Mouse (Mus musculus): ENCODE measurements around the gene Grb10. TPM values are rescaled to one million over a fixed set of nuclear protein-coding genes. Genes with fewer than 3 reads are reported as not detected.

The Grb10 gene
- polyA plus RNA-seq, 1 experiment: 0.31 TPM

DNA sequence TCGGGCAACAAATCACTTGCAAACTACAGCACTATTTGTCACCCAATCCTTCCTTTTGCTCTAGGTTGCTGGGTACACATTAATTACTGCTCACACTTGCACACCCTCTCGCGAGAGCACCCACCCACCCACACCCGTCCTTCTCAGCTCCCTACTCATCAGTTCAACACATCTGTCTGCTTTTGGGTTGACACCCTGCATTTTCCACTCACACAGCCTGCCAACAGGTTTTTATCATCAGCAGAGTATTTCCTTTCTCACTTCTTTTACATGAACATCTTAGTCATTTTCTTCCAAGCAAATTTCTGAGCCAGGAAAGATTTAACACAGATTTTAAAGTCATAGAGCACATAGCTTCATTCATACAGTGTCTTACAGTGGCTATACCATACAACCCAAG lies 48.6 kb downstream of the Grb10 start:
- no peaks in the 10 kb centered on the region for H3K27me3 ChIP-seq (ENCODE audit: control insufficient read depth)
- TF ChIP-seq TAL1 (IDR thresholded peaks at IDR 0.05; ENCODE audit: low read length) (no peak), GATA1 (IDR thresholded peaks at IDR 0.05; ENCODE audit: low read length) (no peak)
- H3K36me3 ChIP-seq (ENCODE audit: control insufficient read depth): no peaks in the 10 kb centered on the region; the same call in 1 of the 2 replicates
- H3K4me3 ChIP-seq (replicated peaks): no peak overlapping the region
- H3K9me3 ChIP-seq (ENCODE audit: control insufficient read depth, low read length): no peaks in the 10 kb centered on the region
- no peaks in the 10 kb centered on the region for H3K4me1 ChIP-seq (ENCODE audit: control insufficient read depth)

DNA sequence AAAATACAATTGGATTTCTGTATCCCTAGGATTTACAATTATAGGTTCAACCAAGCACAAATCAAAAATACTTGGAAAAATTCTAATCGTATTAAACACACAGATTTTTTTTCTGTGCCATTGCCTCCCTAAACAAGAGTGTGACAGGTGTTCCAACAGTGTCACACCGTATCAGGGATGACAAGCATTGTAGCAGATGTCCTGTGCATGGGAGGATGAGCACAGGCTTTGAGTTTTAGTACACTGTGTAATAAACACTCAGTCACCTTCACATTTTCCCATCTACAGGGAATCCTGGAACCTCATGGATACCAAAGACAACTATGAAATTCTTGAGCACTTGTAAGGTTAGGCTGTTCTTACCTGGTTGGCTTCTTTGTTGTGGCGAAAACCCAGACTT lies 51.2 kb downstream of the Grb10 start:
- Histone ChIP-seq H3K36me3 (ENCODE audit: control insufficient read depth) (peaks cover 4% of the 10 kb centered on the region), H3K9me3 (ENCODE audit: control insufficient read depth, low read length) (no peaks in the 10 kb centered on the region), H3K4me1 (ENCODE audit: control insufficient read depth) (no peaks in the 10 kb centered on the region), H3K27me3 (ENCODE audit: control insufficient read depth) (no peaks in the 10 kb centered on the region), H3K4me3 (replicated peaks) (no peak overlapping the region)
- TF ChIP-seq GATA1 (IDR thresholded peaks at IDR 0.05; ENCODE audit: low read length) (no peak), TAL1 (IDR thresholded peaks at IDR 0.05; ENCODE audit: low read length) (no peak)

DNA sequence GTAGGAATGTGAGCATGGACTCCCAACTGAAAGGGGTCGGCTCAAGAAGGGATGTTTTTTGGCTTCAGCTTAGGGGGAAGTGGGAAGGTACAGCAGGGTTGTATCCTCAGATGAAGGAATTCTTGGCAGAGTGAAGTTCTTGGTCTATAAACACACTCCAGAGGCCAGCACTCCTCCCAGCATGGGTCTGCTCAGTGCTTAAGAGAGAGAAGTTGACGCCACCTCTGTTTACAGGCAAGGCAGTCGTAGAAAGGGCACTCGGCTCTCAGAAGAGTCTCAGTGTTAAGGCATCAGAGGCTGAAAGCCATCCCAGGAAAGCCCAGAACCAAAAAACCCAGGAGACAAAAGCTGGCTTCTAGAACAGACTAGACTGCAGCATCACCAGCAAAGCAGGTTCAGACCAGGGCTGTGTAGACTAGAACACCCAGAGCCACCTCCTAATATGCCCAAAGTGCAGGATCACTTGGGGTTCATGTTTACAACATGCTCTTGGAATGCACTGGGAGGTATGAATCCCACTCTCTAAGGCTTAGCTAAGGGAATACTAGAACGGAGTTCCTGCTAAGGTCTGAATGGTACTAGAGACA lies 59.8 kb downstream of the Grb10 start:
- Histone ChIP-seq H3K36me3 (ENCODE audit: control insufficient read depth) (peaks cover 4% of the 10 kb centered on the region), H3K27me3 (ENCODE audit: control insufficient read depth) (peaks cover 18% of the 10 kb centered on the region), H3K4me1 (ENCODE audit: control insufficient read depth) (peaks cover 7% of the 10 kb centered on the region), H3K4me3 (replicated peaks) (no peak overlapping the region), H3K9me3 (ENCODE audit: control insufficient read depth, low read length) (no peaks in the 10 kb centered on the region)
- TF ChIP-seq GATA1 (IDR thresholded peaks at IDR 0.05; ENCODE audit: low read length) (no peak), TAL1 (IDR thresholded peaks at IDR 0.05; ENCODE audit: low read length) (no peak)

DNA sequence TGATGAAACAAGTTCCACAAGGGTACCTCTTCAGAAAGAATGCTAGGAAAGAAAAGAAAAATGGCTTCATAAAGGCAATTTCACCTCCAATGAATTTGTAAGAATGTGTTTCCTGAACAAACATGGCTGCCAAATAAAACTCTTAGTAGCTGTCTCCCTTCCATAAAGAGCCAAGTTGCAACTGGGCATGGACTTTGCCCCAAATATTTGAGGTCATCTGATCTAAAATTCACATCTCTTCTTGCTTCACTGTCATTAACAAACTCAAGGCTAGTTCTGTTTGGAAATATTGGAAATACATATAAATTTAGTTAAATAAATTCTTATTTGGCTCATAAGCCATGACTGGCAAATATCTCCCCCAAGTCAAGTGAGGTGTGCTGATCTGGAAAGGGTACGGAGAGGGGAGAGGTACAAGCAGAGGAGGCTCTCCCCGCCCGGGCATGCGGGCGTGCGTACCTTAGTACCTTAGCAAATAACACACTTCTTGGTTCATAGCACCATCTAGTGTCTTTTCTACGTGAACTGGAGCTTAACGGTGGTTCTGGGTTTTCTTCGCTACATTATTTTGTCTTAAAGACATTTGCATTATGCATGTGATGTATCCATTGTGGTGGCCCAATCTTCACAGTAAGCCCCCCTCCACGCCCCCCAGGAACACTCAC lies 63.8 kb downstream of the Grb10 start:
- Histone ChIP-seq H3K9me3 (ENCODE audit: control insufficient read depth, low read length) (no peaks in the 10 kb centered on the region), H3K27me3 (ENCODE audit: control insufficient read depth) (peaks cover 18% of the 10 kb centered on the region), H3K4me1 (ENCODE audit: control insufficient read depth) (peaks cover 12% of the 10 kb centered on the region), H3K4me3 (replicated peaks) (no peak overlapping the region), H3K36me3 (ENCODE audit: control insufficient read depth) (peaks cover 11% of the 10 kb centered on the region)
- TF ChIP-seq TAL1 (IDR thresholded peaks at IDR 0.05; ENCODE audit: low read length) (no peak), GATA1 (IDR thresholded peaks at IDR 0.05; ENCODE audit: low read length) (no peak)

DNA sequence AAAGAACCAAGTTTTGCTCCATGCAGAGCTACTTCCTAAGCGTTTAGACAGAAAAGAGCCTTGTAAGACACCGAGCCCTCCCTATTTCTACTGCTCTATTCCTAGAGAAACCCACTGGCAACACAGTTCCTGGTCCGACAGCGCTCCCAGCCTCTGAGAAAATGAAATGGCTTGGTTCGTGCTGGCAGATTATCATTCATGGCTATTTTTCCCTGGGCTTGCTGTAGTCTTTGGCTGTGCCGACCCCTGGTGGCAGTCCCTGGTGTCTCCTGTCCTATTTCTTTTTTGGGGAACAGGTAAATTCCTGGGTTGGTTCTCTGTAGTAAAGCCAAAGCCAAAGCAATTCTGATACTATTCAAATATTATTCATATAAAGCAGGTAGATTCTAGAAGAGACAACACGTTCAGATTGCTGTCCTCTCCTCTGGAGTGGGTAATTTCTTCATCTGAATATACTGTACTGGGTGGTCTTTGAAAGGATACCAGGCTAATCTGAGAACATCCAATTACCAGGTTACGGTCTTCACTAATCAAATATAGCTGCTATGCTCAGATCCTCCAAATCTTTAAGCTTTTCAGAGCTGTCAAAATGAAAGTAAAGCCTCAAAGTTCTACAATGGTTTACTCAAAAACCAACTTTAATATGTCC lies 65.0 kb downstream of the Grb10 start:
- Histone ChIP-seq H3K4me3 (replicated peaks) (no peak overlapping the region), H3K27me3 (ENCODE audit: control insufficient read depth) (peaks cover 14% of the 10 kb centered on the region), H3K4me1 (ENCODE audit: control insufficient read depth) (peaks cover 12% of the 10 kb centered on the region), H3K9me3 (ENCODE audit: control insufficient read depth, low read length) (no peaks in the 10 kb centered on the region), H3K36me3 (ENCODE audit: control insufficient read depth) (peaks cover 22% of the 10 kb centered on the region)
- TF ChIP-seq GATA1 (IDR thresholded peaks at IDR 0.05; ENCODE audit: low read length) (no peak), TAL1 (IDR thresholded peaks at IDR 0.05; ENCODE audit: low read length) (no peak)

DNA sequence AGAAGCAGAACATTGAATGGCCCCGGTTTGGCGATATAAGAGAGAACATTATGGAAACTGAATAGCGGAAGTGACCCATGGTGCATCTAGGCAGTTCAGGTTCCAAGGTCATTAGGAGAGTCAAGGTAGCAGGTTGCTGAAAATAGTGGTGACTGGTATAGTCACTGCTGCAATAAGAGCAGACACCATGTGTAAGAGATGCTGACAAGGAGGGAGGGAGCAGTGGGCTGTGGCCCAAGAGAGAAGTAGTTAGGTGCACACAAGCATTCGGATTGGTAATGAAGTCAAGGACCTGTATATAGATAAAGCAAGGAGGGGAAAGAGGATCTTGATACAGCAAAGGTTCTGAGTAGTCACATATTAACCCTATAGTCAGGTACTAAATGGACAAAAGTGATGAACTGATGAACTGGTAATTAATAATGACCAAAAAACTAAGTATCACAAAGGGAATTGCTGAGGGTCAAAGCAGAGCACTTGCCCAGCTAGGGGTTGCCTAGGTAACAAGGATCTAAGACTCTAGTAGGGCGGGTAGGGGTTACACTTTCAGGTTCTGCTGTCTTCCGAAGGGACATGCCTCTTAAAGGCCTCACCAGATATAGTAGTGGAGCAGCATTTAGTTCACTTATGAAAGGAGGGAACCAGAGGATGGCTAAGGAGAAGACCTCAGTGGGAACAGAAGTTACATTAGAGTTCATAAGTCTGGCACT lies 65.9 kb downstream of the Grb10 start:
- peaks cover 26% of the 10 kb centered on the region for H3K36me3 ChIP-seq (ENCODE audit: control insufficient read depth)
- TF ChIP-seq GATA1 (IDR thresholded peaks at IDR 0.05; ENCODE audit: low read length) (no peak), TAL1 (IDR thresholded peaks at IDR 0.05; ENCODE audit: low read length) (no peak)
- H3K4me1 ChIP-seq (ENCODE audit: control insufficient read depth): peaks cover 12% of the 10 kb centered on the region
- peaks cover 14% of the 10 kb centered on the region for H3K27me3 ChIP-seq (ENCODE audit: control insufficient read depth)
- H3K4me3 ChIP-seq (replicated peaks): no peak overlapping the region
- H3K9me3 ChIP-seq (ENCODE audit: control insufficient read depth, low read length): no peaks in the 10 kb centered on the region

DNA sequence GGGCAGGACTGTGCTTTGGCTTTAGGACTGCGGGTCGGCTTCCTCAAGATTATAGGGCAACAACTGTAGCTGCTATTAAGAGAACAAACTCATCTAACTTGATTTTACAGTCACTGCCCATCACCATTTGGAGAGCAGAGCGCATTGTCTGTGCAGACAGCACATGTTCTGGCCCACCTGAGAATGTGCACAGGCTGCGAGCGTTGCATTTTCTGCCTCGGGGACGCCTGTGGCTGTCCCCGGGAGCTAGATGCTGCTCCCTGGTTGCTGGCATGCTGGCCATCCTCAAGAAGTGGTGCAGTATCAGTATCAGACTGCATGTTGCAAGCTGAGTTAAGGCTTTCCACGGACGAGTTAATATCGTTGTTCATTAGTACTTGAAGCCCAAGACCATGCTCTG lies 68.2 kb downstream of the Grb10 start:
- TF ChIP-seq TAL1 (IDR thresholded peaks at IDR 0.05; ENCODE audit: low read length): no peak
- TF ChIP-seq GATA1 (IDR thresholded peaks at IDR 0.05; ENCODE audit: low read length): no peak
- Histone ChIP-seq H3K4me3 (replicated peaks) (no peak overlapping the region), H3K4me1 (ENCODE audit: control insufficient read depth) (peaks cover 26% of the 10 kb centered on the region), H3K36me3 (ENCODE audit: control insufficient read depth) (peaks cover 38% of the 10 kb centered on the region), H3K27me3 (ENCODE audit: control insufficient read depth) (peaks cover 6% of the 10 kb centered on the region), H3K9me3 (ENCODE audit: control insufficient read depth, low read length) (no peaks in the 10 kb centered on the region)

DNA sequence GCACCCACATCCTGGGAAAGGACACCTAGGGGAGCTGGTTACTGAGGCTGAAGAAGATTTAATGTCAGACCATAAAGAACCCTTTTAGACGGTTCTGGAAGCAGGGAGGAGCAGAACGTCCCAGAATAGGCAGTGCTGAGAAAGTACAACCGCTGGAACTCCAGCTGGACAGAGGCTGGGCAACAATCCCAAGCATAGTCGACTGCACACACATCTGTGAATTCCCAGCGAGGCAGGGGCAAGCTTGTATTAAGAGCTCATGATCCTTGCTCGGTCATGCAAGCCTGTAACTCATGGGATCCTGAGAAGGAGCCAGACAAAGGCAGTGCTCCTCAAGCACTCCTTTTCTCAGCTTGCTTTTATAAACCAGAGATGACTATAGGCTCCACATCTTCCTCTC lies 69.7 kb downstream of the Grb10 start:
- H3K4me3 ChIP-seq (replicated peaks): no peak overlapping the region
- peaks cover 46% of the 10 kb centered on the region for H3K36me3 ChIP-seq (ENCODE audit: control insufficient read depth)
- no peaks in the 10 kb centered on the region for H3K9me3 ChIP-seq (ENCODE audit: control insufficient read depth, low read length)
- H3K4me1 ChIP-seq (ENCODE audit: control insufficient read depth): peaks cover 33% of the 10 kb centered on the region
- TF ChIP-seq TAL1 (IDR thresholded peaks at IDR 0.05; ENCODE audit: low read length) (no peak), GATA1 (IDR thresholded peaks at IDR 0.05; ENCODE audit: low read length) (no peak)
- no peaks in the 10 kb centered on the region for H3K27me3 ChIP-seq (ENCODE audit: control insufficient read depth)

DNA sequence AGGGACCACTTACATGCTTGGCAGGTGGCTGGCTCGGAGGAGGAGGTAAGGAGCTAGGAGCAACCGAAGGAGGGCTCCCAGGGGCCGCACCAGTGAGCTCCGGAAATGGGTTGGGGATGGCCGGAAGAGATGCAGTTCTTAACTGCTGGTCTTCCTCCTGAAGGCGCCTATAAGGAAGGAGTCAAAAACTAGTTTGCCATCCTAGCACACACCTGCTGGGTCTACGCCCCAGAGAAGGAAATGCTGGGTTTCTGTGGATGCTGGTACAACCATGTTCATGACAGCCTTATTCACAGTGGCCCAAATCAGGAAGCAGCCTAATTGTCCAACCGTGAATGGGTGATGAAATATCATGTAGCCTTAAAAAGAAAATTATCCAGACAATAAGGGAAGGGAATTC lies 71.0 kb downstream of the Grb10 start:
- Histone ChIP-seq H3K9me3 (ENCODE audit: control insufficient read depth, low read length) (no peaks in the 10 kb centered on the region), H3K4me1 (ENCODE audit: control insufficient read depth) (peaks cover 41% of the 10 kb centered on the region), H3K36me3 (ENCODE audit: control insufficient read depth) (peaks cover 48% of the 10 kb centered on the region), H3K27me3 (ENCODE audit: control insufficient read depth) (no peaks in the 10 kb centered on the region), H3K4me3 (replicated peaks) (no peak overlapping the region)
- TF ChIP-seq TAL1 (IDR thresholded peaks at IDR 0.05; ENCODE audit: low read length): no peak
- TF ChIP-seq GATA1 (IDR thresholded peaks at IDR 0.05; ENCODE audit: low read length): no peak
